Mouse (Mus musculus) leukemia stem cell, adult 10-12 weeks (primary cell): Measurements from ENCODE around the gene Olfr823. TPM values are rescaled to one million over a fixed set of nuclear protein-coding genes. Genes with fewer than 3 reads are reported as not detected.

ENCODE experiments used
- polyA plus RNA-seq: library from polyadenylated mRNA; stranded (reverse); fragments of >175 nt; gene quantifications from 2 replicates; pipeline ENCODE4 v1.2.3, GENCODE M21; 2012; ENCODE audit warnings: low replicate concordance

Gene Olfr823
- polyA plus RNA-seq = not detected in 2 replicates

DNA sequence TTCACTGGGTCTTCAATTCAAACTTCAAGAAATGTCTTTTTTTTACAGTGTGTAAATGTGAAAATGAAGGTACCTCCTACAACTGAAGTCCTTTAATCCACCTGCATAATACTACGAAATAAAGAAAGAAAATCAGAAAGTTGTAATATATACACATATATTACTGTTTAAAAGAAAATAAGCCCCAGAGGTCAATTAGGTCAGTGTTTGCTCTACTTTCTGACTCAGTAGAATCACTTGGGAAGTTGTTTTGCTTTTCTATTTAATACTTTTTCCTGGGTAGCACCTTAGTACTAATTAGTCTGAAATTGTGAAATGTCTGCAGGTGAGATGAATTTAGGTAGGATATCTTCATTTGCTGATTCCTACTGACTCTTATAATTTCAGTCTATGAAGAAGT is at the start of gene Olfr823:
Olfr823 (minus strand) TSS at position 101 of the 400 bp plus-strand sequence.

DNA sequence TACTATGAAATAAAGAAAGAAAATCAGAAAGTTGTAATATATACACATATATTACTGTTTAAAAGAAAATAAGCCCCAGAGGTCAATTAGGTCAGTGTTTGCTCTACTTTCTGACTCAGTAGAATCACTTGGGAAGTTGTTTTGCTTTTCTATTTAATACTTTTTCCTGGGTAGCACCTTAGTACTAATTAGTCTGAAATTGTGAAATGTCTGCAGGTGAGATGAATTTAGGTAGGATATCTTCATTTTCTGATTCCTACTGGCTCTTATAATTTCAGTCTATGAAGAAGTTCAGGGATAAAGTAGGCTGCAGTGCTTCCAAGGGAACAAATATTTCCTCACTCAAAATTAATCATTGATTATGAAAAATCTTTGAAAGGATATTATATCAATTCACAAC is 14.7 kb upstream of the Olfr823 start, which contains the start of gene Olfr824:
Olfr824 (minus strand) TSS at position 101 of the 400 bp plus-strand sequence.

DNA sequence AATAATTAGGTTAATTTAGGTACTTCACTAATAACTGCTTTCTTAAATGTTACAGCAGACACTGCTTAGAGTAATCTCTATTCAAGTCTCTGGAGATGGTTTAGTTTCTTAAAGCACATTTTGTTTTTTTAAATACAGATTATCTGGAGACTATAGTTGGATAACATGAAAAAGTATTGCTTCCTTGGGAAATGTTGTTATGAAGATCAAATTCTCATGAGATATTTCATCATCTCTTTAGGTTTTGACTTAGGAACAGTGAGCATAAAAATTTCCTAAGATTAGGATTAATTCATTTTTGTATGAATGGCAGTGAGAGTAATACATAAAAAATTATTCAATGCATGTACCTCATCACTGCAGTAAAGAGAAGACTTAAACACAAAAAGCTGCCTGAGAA is 44.3 kb downstream of the Olfr823 start, which contains the start of gene Olfr822:
Olfr822 (plus strand) TSS at position 301 of the 400 bp plus-strand sequence.

Other genes with a start within 250 kb of the Olfr823 start
- not detected in 2 replicates for gene Olfr814, start 235.5 kb downstream of the Olfr823 start, polyA plus RNA-seq
- not detected in 2 replicates for gene Olfr815, start 209.5 kb downstream of the Olfr823 start, polyA plus RNA-seq
- not detected in 2 replicates for gene Olfr816, start 199.8 kb downstream of the Olfr823 start, polyA plus RNA-seq
- not detected in 2 replicates for gene Olfr818, start 166.3 kb downstream of the Olfr823 start, polyA plus RNA-seq
- not detected in 2 replicates for gene Olfr819, start 148.1 kb downstream of the Olfr823 start, polyA plus RNA-seq
- gene Olfr247, start 139.2 kb downstream of the Olfr823 start, polyA plus RNA-seq = not detected in 2 replicates
- not detected in 2 replicates for gene Gm10310, start 130.3 kb downstream of the Olfr823 start, polyA plus RNA-seq
- gene Olfr820, start 102.8 kb downstream of the Olfr823 start, polyA plus RNA-seq = not detected in 2 replicates
- gene Olfr821, start 85.0 kb downstream of the Olfr823 start, polyA plus RNA-seq = not detected in 2 replicates
- gene Olfr822, start 44.2 kb downstream of the Olfr823 start, polyA plus RNA-seq = not detected in 2 replicates
- gene Olfr824, start 14.6 kb upstream of the Olfr823 start, polyA plus RNA-seq = 0.33 TPM in 1 of 2 replicates, not detected in the other
- gene Olfr825, start 51.4 kb upstream of the Olfr823 start, polyA plus RNA-seq = not detected in 2 replicates
- not detected in 2 replicates for gene Olfr826, start 68.8 kb upstream of the Olfr823 start, polyA plus RNA-seq
- gene Olfr827, start 99.0 kb upstream of the Olfr823 start, polyA plus RNA-seq = not detected in 2 replicates
- not detected in 2 replicates for gene Neurod4, start 164.9 kb upstream of the Olfr823 start, polyA plus RNA-seq
- 0.23 and 0.78 TPM in 2 replicates for gene Tespa1, start 207.5 kb upstream of the Olfr823 start, polyA plus RNA-seq